ENCODE assay signal across 8 mouse cellular contexts in genomic region chr10:57487201-57487600, GRCm38 (mm10). TPM values are rescaled to one million over a fixed set of nuclear protein-coding genes. Genes with fewer than 3 reads are reported as not detected.
A peak's percentile ranks its signal among the peaks of the same experiment; 100 is the strongest.
DNase-seq lines count a peak whose midpoint lies in the region; TF ChIP-seq lines count a peak whose summit lies in the region.

No protein-coding gene starts in this region.

- DNase-seq in heart, adult 2 months: no peak
- no peak for DNase-seq in heart, postnatal 25 days (ENCODE audit: low spot score)
- DNase-seq in B cell, adult 2 months: peak; percentile 21 to 22
- DNase-seq in embryo, embryonic 10.5 days (ENCODE audit: low spot score): peak; percentile 89
- peak; percentile 64 for DNase-seq in induced T-regulatory cell, adult 2 months (ENCODE audit: low read depth)
- peak; percentile 54 for DNase-seq in neural tube, embryonic 10.5 days (ENCODE audit: extremely low spot score, low spot score)
- DNase-seq in left cerebral cortex, postnatal 36 days (ENCODE audit: low spot score in 2 of 2): no peak
- no peak for DNase-seq in left cerebral cortex, adult 8-10 months (ENCODE audit: low spot score in 2 of 2)

- H3K27me3 ChIP-seq in heart, adult 2 months (ENCODE audit: control insufficient read depth, insufficient read depth, low read length): no peaks in the 10 kb centered on the region

- H3K27ac ChIP-seq in heart, adult 2 months: peak overlapping the region; percentile 79

- no peaks in the 10 kb centered on the region for H3K79me2 ChIP-seq in heart, adult 2 months (replicated peaks; ENCODE audit: control insufficient read depth, insufficient read depth, low read length)

- peak overlapping the region; percentile 90 for H3K4me3 ChIP-seq in heart, adult 2 months

- no peak for TF ChIP-seq CTCF in heart, adult 2 months (IDR thresholded peaks at IDR 0.05)

- TF ChIP-seq POLR2A in heart, adult 2 months (IDR thresholded peaks at IDR 0.05; ENCODE audit: insufficient read depth, low read depth, low read length): no peak

- intact Hi-C loops in heart, adult 2 months (cut with DNase I): loop anchor here (2.0 to 10.0 kb wide), 3 partner anchors 46 to 1252 kb away; partner anchors contain the start of genes Serinc1 and Smpdl3a
- intact Hi-C loops in heart, postnatal 25 days (cut with DNase I): loop anchor here (2.0 to 10.0 kb wide), 2 partner anchors 46 to 308 kb away; partner anchors contain the start of genes Serinc1 and Smpdl3a
- intact Hi-C loops in left cerebral cortex, postnatal 36 days (cut with DNase I): no loop called here

- H3K9ac ChIP-seq in heart, adult 2 months (ENCODE audit: low read depth, low read length): peak overlapping the region; percentile 60

- H3K4me1 ChIP-seq in heart, adult 2 months (ENCODE audit: control insufficient read depth, insufficient read depth, low read length): peaks cover 3% of the 10 kb centered on the region; the same call in 1 of the 2 replicates

- peaks cover 3% of the 10 kb centered on the region; the same call in 1 of the 2 replicates for H3K36me3 ChIP-seq in heart, adult 2 months (ENCODE audit: control insufficient read depth, insufficient read depth, low read length)

- no peak for TF ChIP-seq EP300 in heart, adult 2 months (IDR thresholded peaks at IDR 0.05; ENCODE audit: insufficient read depth, low read depth, low read length)

- WGBS in heart, adult 2 months: 5% methylated on average over 8 of the region's 8 CpGs

RNA-seq across cellular contexts. Expression of gene Hsf2, which starts 1.0 kb away (rescaled TPM):
- 10 to 100 TPM; 13.4 to 15.6 TPM for total RNA-seq in heart, adult 2 months (2021)
- 4.4 and 11.9 TPM in 2 replicates for polyA plus RNA-seq in heart, adult 2 months (2012; rRNA removed)
- total RNA-seq in heart, postnatal 25 days (2021): 10 to 100 TPM; 14.1 to 15.9 TPM
- 10 to 100 TPM; 26.6 to 33.7 TPM for total RNA-seq in left cerebral cortex, postnatal 36 days (2021)
- total RNA-seq in left cerebral cortex, adult 8-10 months (2022): 10 to 100 TPM; 30.2 to 31.7 (median 31.1) TPM

RNA-seq across cellular contexts. Expression of gene Serinc1, which starts 45.1 kb away (rescaled TPM):
- 100 to 1,000 TPM; 271 to 315 TPM for total RNA-seq in heart, adult 2 months (2021)
- 88.0 and 170 TPM in 2 replicates for polyA plus RNA-seq in heart, adult 2 months (2012; rRNA removed)
- total RNA-seq in heart, postnatal 25 days (2021): 100 to 1,000 TPM; 237 to 296 TPM
- total RNA-seq in left cerebral cortex, postnatal 36 days (2021): 1,000 to 10,000 TPM in 1 of 2 experiments, 100 to 1,000 TPM in 1; 965 to 1,014 TPM
- total RNA-seq in left cerebral cortex, adult 8-10 months (2022): 1,000 to 10,000 TPM in 2 of 4 experiments, 100 to 1,000 TPM in 2; 954 to 1,075 (median 998) TPM

Comparison
In these comparisons a context has a peak if more than half of its experiments do, and no peak if none do; other contexts are left out.
1. DNase-seq: peak in B cell, adult 2 months (2 of 2), embryo, embryonic 10.5 days (single experiment), induced T-regulatory cell, adult 2 months (single experiment) and neural tube, embryonic 10.5 days (single experiment); none in heart, adult 2 months (0 of 2), heart, postnatal 25 days (single experiment), left cerebral cortex, postnatal 36 days (0 of 2) and left cerebral cortex, adult 8-10 months (0 of 2).